Comparison of ENCODE assay signal across 8 mouse cellular contexts in genomic region chr14:41035146-41035798, GRCm38 (mm10). TPM values are rescaled to one million over a fixed set of nuclear protein-coding genes. Genes with fewer than 3 reads are reported as not detected.
DNase-seq lines count a peak whose midpoint lies in the region; ATAC-seq and TF ChIP-seq lines count a peak whose summit lies in the region.

No protein-coding gene starts in this region.

- no peaks in the 10 kb centered on the region for H3K79me2 ChIP-seq in CH12.LX (replicated peaks; ENCODE audit: control insufficient read depth, extremely low read depth, insufficient read depth, poor library complexity, severe bottlenecking)

- no peak overlapping the region for H3K4me3 ChIP-seq in CH12.LX (replicated peaks in 1 of 3; ENCODE audit: low read depth in 2 of 3, low read length in 2 of 3, poor library complexity in 1 of 3)
- H3K4me3 ChIP-seq in lung, embryonic 14.5 days (ENCODE audit: low read depth, low read length): no peak overlapping the region

- no peak for TF ChIP-seq POLR2A in CH12.LX (IDR thresholded peaks at IDR 0.05; ENCODE audit: low read depth, low read length)

- 31% methylated on average over 6 of the region's 6 CpGs for WGBS in lung, embryonic 14.5 days

- H3K9me3 ChIP-seq in CH12.LX (replicated peaks; ENCODE audit: low read length): no peaks in the 10 kb centered on the region
- H3K9me3 ChIP-seq in lung, embryonic 14.5 days (ENCODE audit: low read depth, low read length): no peaks in the 10 kb centered on the region

- peaks cover 2 to 25% of the 10 kb centered on the region in 2 experiments; a peak in 3 of 4 replicates for H3K4me1 ChIP-seq in CH12.LX (ENCODE audit: control insufficient read depth in 1 of 2, insufficient read depth in 2 of 2)
- no peaks in the 10 kb centered on the region for H3K4me1 ChIP-seq in lung, embryonic 14.5 days (ENCODE audit: insufficient read depth)

- in situ Hi-C loops in CH12.LX (cut with MboI; ENCODE audit: low pct_ligation_motif_present, low pct_unique_long_range_greater_than_20kb, low sequenced_read_pairs): loop anchor here (10.0 kb wide), 1 partner anchor 120 kb away; no protein-coding TSS in a partner anchor

- no peak overlapping the region for H3K9ac ChIP-seq in CH12.LX (ENCODE audit: insufficient read depth, low read depth)
- H3K9ac ChIP-seq in lung, embryonic 14.5 days: no peak overlapping the region

- peak; percentile 68 for ATAC-seq in activated CD4-positive, CD25-positive, alpha-beta regulatory T cell, adult 4 months
- ATAC-seq in lung, embryonic 14.5 days (ENCODE audit: insufficient read depth): peak; percentile 71

- peak; percentile 84 to 88 for TF ChIP-seq CTCF in CH12.LX (conservative IDR thresholded peaks at IDR 0.05 in 1 of 2, IDR thresholded peaks at IDR 0.05 in 1 of 2; ENCODE audit: low read depth in 2 of 2, low read length in 2 of 2)
- peak; percentile 89 for TF ChIP-seq CTCF in lung, embryonic 14.5 days (IDR thresholded peaks at IDR 0.05; ENCODE audit: low read depth)

- dilution Hi-C loops in CH12.LX (cut with MboI; ENCODE audit: extremely low pct_ligation_motif_present, extremely low pct_unique_long_range_greater_than_20kb, low sequenced_read_pairs): no loop called here

- peak; percentile 70 for TF ChIP-seq RAD21 in CH12.LX (IDR thresholded peaks at IDR 0.05; ENCODE audit: low read depth, low read length)

- peak; percentile 72 for DNase-seq in CH12.LX (ENCODE audit: extremely low read depth)
- peak; percentile 76 for DNase-seq in embryo, embryonic 10.5 days (ENCODE audit: low spot score)
- peak; percentile 49 to 76 for DNase-seq in heart, postnatal 14 days
- DNase-seq in kidney, postnatal 4 days: peak; percentile 78 to 80
- peak; percentile 83 for DNase-seq in lung, embryonic 14.5 days
- DNase-seq in retina, embryonic 14.5 days (ENCODE audit: low spot score): peak; percentile 77
- DNase-seq in urinary bladder, postnatal 36 days (ENCODE audit: low spot score in 2 of 2): peak; percentile 34 to 56

- no peak for TF ChIP-seq EP300 in CH12.LX (IDR thresholded peaks at IDR 0.05; ENCODE audit: low read length)

- no peak overlapping the region for H3K27ac ChIP-seq in CH12.LX (ENCODE audit: insufficient read depth, low read depth)
- H3K27ac ChIP-seq in lung, embryonic 14.5 days (ENCODE audit: low read depth): no peak overlapping the region

- H3K27me3 ChIP-seq in CH12.LX (replicated peaks): peaks cover 4% of the 10 kb centered on the region
- no peaks in the 10 kb centered on the region for H3K27me3 ChIP-seq in lung, embryonic 14.5 days (ENCODE audit: insufficient read depth, low read length)

- H3K36me3 ChIP-seq in CH12.LX (replicated peaks in 1 of 2; ENCODE audit: control insufficient read depth in 1 of 2, insufficient read depth in 1 of 2, low read length in 1 of 2): no peaks in the 10 kb centered on the region
- H3K36me3 ChIP-seq in lung, embryonic 14.5 days (ENCODE audit: insufficient read depth): no peaks in the 10 kb centered on the region

- intact Hi-C loops in heart, postnatal 14 days (cut with DNase I): loop anchor here (2.0 kb wide), 1 partner anchor 1502 kb away; no protein-coding TSS in a partner anchor

- H3K4me2 ChIP-seq in CH12.LX (ENCODE audit: insufficient read depth, low read depth, poor library complexity, severe bottlenecking): peak overlapping the region; percentile 50; the same call in 1 of the 2 replicates
- H3K4me2 ChIP-seq in lung, embryonic 14.5 days: no peak overlapping the region

TF ChIP-seq in CH12.LX, 34 proteins besides CTCF, POLR2A, EP300 and RAD21:
- TF ChIP-seq MYC (IDR thresholded peaks at IDR 0.05; ENCODE audit: low read depth, low read length) (no peak), ZMIZ1 (IDR thresholded peaks at IDR 0.05; ENCODE audit: low read depth, low read length) (no peak), ZC3H11A (IDR thresholded peaks at IDR 0.05; ENCODE audit: low read depth, low read length) (no peak), CHD1 (IDR thresholded peaks at IDR 0.05; ENCODE audit: low read depth, low read length) (no peak), KAT2A (IDR thresholded peaks at IDR 0.05; ENCODE audit: insufficient replicate concordance, low read length) (no peak), SMC3 (IDR thresholded peaks at IDR 0.05; ENCODE audit: low read depth, low read length) (peak; percentile 77)

RNA-seq across cellular contexts. Expression of gene Fam213a, which starts 21.7 kb away (rescaled TPM):
- total RNA-seq in CH12.LX (2012; rRNA removed) (15.6 and 17.1 TPM in 2 replicates), CH12.LX (2014; rRNA removed) (11.6 and 12.0 TPM in 2 replicates)
- polyA plus RNA-seq in CH12.LX (2012; ENCODE audit: insufficient read length, low read depth): 12.3 and 14.1 TPM in 2 replicates
- polyA plus RNA-seq in activated CD4-positive, CD25-positive, alpha-beta regulatory T cell, adult 4 months (2017; shearing (Covaris generic)): 1 to 10 TPM; 8.5 to 9.2 TPM
- total RNA-seq in heart, postnatal 14 days (2021): 10 to 100 TPM; 17.1 to 22.2 TPM
- 167 and 173 TPM in 2 replicates for polyA plus RNA-seq in lung, embryonic 14.5 days (2014; fragmentation: Nextera tagmentation; extraction: Ambion mirVana)

RNA-seq across cellular contexts. Expression of gene Dydc2, which starts 33.7 kb away (rescaled TPM):
- total RNA-seq in CH12.LX (2012; rRNA removed) (not detected in 2 replicates), CH12.LX (2014; rRNA removed) (0.32 TPM in 1 of 2 replicates, not detected in the other)
- 0.67 TPM in 1 of 2 replicates, not detected in the other for polyA plus RNA-seq in CH12.LX (2012; ENCODE audit: insufficient read length, low read depth)
- not detected for polyA plus RNA-seq in activated CD4-positive, CD25-positive, alpha-beta regulatory T cell, adult 4 months (2017; shearing (Covaris generic))
- not detected for total RNA-seq in heart, postnatal 14 days (2021)
- polyA plus RNA-seq in lung, embryonic 14.5 days (2014; fragmentation: Nextera tagmentation; extraction: Ambion mirVana): not detected in 2 replicates

RNA-seq across cellular contexts. Expression of gene Dydc1, which starts 37.4 kb away (rescaled TPM):
- total RNA-seq in CH12.LX (2012; rRNA removed): not detected in 2 replicates
- not detected in 2 replicates for total RNA-seq in CH12.LX (2014; rRNA removed)
- polyA plus RNA-seq in CH12.LX (2012; ENCODE audit: insufficient read length, low read depth): not detected in 2 replicates
- not detected for polyA plus RNA-seq in activated CD4-positive, CD25-positive, alpha-beta regulatory T cell, adult 4 months (2017; shearing (Covaris generic))
- total RNA-seq in heart, postnatal 14 days (2021): not detected
- not detected in 2 replicates for polyA plus RNA-seq in lung, embryonic 14.5 days (2014; fragmentation: Nextera tagmentation; extraction: Ambion mirVana)

Comparison
In these comparisons a context has a peak if more than half of its experiments do, and no peak if none do; other contexts are left out.
1. RNA of gene Fam213a, which starts 21.7 kb away (polyA plus RNA-seq): 167 to 173 TPM in lung, embryonic 14.5 days; 12.3 to 14.1 TPM in CH12.LX and 8.5 to 9.2 TPM in activated CD4-positive, CD25-positive, alpha-beta regulatory T cell, adult 4 months; every median in the first group is over 10 times any median in the second.
2. Peak in every context shown above with its lines, with median percentiles within 50 percentile points of each other: DNase-seq.